Mouse (Mus musculus) activated CD4-positive, CD25-positive, alpha-beta regulatory T cell (primary cell): ENCODE measurements around the gene Rgs1. TPM values are rescaled to one million over a fixed set of nuclear protein-coding genes. Genes with fewer than 3 reads are reported as not detected.

Source experiments
- polyA plus RNA-seq, 2 experiments: library from polyadenylated mRNA; unstranded; fragments of 100-300 nt; shearing (Covaris generic); gene quantifications; one replicate each; pipeline ENCODE4 v1.2.1; 2017

Rgs1 gene
- polyA plus RNA-seq, result 100 to 1,000 TPM; 393 to 534 TPM

GRCm38 (mm10) chr1:144248923-144249322, at the start of gene Rgs1:
Gene Rgs1 (minus strand): TSS chr1:144249242.

Other genes with a start within 250 kb of the Rgs1 start
- gene Rgs2, start 245.1 kb downstream of the Rgs1 start, polyA plus RNA-seq, result 10 to 100 TPM; 16.0 to 41.7 TPM
- not detected for gene Rgs13, start 71.9 kb downstream of the Rgs1 start, polyA plus RNA-seq